Mouse (Mus musculus) right cerebral cortex, adult 2 months (tissue): ENCODE measurements around the gene Agbl1.
"Not testable (repeated sequence)": the region's sequence is repeated elsewhere in the genome, so short reads cannot be mapped to it uniquely, and the experiment has no call there.

Experiments
- DNase-seq, 2 experiments: peaks; one replicate each; pipeline ENCODE4 v3.0.0; 2021 to 2022; ENCODE audit warnings: low spot score in 2 of 2

The Agbl1 gene

DNA sequence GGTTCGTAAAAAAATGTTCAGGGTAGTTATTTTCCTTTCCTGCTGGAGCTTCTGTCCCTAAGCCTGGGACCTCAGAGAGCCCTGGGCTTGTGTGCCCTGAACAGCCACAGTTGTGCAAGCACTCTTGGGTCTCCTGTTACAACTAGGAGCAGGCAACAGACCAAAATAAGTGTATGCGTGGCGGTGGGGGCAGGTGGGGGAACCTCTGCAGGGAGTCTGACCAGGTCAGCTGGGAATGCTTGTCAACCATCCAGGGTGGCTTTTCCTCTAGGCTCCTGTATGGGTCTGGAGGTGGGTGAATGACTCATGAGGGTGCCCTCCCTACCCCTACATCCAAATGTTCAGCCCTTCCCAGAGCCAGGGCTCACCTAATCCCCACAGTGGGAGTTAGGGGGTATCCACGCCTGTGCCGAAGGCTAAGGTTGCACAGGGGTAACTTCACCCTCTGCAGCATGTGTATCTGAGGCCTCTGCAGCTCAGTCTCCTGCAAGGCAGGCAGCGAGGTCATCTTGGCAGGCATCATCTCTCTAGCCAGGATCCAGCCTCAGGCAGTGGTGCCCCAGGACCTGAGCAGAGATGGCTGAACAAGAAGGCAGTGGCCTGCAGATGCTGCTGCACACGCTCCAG, at the start of gene Agbl1:
Gene Agbl1 (plus strand): TSS at position 577 of the 627 bp plus-strand sequence.
- DNase-seq: no peak

DNA sequence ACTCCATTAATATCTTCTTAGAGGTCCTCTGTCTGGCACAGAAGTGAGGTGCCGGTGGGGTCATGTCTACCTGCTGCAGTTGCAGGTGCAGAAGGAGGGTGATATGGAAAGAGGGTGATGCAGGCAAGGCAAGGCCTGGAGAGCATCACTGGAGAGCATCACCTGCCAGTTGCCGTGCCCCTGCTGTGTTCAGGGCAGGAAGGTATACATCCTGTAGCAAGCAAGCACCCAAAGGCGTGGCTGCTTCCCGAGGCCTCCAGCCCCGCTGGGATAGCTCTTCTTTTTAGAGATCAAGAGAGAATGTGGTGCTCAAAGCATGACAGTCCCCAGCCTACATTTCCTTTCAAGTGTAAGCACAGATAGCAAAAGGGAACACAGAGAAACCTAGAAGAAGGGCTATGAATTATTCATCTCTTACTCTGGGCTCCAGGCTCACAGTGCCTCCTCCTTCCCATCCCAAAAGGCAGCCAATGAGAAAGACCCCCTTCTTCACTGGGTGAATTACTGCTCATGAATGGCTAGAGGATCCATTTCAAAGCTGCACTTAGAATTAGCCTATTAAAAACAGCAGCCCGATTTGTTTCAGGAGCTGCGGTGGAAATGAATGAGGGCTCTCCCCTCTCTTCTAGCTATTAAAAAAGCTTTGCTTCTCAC, 44.6 kb upstream of the Agbl1 start:
- DNase-seq: peak in 1 of 2 experiments; percentile 22

DNA sequence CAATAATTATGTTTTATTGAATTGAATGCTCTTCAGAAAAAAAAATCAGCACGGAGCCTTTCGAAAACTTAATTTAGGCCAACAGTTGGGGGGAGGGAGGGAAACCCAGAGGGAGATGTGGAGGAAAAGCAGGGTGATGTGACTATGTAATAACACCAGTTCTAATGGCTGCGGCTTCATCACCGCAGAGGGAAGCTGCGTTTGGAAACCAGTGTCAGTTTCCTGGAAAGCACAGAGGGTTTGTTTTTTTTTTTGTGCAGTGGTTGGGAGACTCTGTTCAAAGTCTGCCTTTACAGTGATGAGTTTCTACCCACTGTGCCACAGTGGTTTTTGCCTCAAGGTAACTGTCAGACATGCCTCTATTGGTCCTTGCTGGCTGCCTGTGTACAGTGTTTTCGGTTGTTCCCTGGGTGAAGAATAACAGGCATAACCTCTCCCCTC, 44.0 kb upstream of the Agbl1 start:
- DNase-seq: peak in 1 of 2 experiments; percentile 13

DNA sequence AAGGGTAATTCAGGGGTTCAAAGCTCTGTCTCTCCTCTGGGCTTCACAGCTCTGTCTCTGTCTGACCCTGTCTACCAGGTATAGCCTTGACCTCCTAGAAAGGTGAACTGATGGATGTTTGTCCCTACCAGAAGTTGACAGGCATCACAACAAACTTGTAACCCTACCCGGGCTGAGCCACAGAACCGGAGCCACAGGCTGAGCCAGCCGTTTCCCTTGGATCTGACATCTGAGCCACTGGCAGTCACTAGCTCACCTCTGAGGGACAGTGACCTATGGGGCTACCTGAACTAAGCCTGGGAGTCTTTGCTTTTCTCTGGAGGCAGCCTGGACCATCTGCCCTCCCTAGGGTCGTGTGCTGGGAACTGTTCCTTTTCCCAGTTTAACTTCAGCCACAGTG, 11.1 kb upstream of the Agbl1 start:
- DNase-seq: no peak

DNA sequence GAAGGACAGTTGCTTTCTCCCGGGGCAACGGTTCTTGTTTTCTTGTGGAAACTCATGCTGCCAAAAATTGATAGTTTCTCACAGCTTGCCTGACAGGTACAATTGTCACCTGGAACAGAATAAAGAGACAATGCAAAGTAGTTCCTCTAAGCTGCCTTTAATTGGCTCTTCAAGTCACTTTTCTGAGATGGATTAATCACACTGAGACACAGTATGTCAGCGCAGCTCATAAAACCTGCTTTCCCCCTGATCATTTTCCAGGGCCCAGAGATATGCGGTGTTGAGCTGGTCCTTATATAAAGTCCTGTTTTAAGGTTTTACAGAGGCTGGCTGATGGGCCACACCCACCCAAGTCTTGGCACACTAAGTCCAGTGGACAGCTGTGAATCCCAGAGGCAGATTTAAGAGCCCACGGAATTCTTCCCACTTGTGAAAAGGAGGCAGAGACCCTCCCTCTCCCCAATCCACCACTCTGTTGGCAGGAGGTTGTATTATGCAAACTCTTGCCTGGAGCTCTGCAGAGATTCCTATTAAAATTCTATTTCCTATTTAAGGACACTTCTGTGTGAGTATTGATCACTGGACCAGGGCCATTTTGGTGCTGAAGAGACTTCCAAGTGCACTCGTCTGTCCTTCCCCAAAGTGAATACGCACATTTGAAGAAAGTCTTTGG, 9.8 kb upstream of the Agbl1 start:
- DNase-seq: no peak

DNA sequence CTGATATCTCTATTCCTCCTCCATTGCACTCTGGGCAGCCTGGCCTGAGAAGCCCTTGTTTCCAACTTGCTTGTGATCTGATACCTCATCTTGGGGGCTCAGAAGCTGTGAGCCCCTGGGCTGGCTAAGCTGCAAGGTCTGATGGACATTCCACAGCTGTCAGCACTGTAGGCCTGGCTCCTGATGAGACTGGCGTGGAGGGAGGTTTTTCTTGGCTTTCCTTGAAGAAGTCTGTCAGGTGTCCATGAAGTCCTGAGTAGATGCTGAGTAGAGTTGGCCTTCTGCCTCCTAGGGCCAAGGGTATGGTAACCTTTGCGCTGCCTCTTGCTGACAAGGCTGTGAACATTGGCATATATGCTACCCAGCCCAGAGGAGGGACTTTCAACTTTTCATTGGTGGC, 7.0 kb upstream of the Agbl1 start:
- no peak for DNase-seq

DNA sequence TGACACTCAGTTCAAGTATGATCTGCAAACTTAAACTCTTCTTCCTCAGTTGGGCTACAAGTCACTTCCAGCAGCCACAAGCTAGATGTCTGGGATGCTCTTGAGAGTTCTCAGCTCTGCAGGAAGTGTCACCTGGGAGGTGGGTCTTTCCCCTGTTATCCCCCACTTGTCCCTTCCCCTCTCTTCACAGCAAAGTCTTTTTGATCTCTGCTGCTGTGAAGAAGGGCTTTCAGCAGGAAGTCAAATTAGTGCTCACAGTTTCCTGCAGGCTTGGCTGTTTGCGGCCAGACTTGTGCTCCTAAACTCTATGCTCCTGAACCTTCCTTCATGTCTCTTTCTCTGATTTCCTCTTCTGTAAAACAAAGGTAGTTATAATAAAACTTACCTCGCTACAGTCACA, 806 bp upstream of the Agbl1 start:
- DNase-seq: no peak

DNA sequence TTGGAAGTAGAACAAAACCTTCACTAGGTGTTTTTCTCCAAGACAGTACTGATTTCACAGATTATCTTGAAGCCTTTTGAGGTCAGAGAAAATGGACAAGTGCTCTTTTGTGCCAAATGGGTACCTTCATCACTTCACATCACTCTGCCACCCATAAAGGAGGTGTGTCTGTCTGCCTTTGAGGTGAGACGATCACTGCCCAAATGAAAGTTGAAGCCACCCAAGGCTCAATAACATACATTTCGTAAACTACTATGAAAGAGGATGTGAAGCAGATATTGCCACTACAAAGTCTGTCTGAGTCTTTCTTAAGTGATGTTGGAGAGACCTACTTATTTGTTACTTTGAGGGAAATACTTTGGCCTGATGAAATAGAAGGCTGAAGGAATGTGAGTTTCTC, 4.6 kb downstream of the Agbl1 start:
- DNase-seq: no peak

DNA sequence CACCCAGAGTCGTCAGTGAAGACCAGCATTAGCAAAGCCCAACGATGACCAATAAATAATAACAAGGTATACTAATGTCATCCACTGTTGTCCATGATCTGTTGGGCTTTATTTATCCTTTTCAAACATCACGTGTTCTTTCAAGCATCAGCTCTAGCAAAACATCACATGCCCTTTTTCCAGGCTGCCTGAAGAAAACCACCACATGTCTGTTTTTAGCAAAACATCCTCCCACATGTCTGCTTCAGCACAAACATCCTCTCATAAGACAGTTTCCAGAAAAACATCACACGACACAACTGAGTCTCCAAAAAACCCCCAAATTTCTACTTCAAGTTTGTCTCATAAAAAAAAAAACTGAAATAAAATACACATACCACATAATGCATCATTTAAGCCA, 7.8 kb downstream of the Agbl1 start:
- no peak for DNase-seq

DNA sequence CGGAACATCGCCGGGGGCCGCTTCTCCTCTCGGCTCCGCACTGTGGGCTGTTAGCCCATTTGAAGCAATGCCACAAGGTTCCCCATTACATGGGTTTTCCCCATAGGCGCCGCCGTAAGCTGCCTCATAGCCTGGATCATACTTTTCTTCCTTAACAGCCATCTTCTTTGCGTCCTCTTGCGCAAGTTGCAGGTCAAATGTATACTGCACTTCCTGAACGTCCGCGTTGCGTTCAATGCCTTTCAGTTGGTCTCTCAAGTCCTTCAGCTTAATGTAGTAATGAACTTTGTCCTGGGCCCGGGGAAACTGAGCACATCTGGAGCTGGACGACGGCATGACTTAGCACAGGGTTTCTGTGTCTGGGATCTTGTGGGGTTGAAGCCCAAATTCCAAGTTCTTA, 15.2 kb downstream of the Agbl1 start:
- DNase-seq: not testable (repeated sequence)

DNA sequence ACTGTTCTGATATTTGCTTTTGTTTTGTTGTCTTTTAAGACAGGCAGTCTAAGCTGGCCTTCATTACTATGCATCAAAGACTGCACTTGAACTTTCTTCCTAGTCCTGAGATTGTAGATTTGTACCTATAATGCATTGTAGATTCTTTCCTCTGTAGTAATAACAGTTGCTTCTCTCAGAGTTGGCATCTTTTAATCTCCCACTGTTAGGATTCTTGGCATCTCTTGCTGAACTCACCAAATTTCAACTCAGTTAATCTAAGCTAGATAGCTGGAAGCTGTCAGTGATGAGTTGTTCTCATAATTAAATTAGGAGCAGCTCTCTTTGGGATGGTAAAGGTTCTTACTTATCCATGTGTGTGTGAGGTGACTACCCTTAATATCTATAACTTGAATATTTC, 45.4 kb downstream of the Agbl1 start:
- no peak for DNase-seq

DNA sequence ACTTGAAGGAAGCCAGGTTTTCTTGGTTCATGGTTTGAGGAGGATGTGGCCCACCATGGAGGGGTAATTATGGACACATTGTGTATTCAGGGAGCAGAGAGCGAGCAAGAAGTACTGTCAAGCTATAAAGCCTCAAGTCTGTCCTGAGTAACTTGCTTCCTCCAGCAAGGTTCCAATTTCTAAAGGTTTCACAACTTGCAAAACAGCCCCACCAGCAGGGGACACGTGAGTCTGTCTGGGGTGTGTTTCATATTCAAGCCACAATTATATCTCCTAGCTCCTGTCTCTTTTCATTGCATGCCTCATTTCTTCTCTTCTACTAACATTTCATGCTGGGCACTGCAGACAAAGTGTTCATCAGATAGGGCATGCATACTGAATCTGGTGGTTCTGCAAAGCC, 53.1 kb downstream of the Agbl1 start:
- no peak for DNase-seq

DNA sequence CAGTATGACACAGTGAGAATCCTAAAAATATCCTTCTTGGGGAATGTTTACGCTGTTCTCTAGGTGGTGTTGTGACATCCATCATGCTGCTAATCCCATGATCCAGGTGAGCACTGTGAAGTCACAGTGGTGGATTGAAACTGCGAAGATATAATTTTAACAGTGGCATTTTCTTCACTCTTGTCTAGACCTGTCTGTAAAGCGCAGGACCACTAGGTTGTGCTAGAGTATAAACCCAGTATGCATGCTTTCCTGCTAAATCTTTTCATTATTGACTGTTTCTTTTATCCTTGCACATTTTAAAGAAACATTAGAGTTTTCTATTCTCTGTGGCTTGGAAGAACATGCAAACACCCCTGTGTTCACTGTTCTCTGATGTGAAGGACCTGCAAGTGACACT, 57.8 kb downstream of the Agbl1 start:
- peak; percentile 18 to 44 for DNase-seq

DNA sequence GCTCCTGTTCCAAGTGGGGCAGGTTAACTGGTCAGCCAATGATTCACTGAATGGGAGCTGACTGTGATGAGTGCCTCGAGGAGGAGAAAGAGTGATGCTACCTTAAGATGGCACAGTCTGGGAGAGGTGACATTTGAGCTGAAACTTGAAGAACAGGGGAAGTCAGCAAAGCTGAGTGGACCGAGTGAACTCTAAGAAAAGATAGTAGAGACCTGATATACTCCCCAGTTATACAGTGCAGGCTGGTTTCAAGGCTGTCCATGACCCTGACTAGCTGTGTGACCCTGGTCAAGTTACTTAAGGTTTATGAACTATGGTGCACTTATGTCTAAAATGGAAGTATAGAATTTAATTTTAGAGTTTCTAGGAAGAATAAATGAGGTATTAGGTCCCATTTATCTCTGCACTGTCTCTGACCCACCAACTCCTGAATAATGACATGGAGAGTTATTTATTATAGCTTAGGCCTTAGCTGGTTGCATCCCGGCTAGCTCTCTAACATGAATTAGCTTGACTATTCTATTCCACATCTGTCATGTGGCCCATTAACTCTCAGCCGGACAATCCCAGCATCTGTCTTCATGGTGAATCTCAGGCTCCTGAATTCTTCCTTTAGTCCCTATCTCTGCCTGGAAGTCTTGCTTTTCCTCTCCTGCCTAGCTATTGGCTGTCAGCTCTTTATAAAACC, 92.3 kb downstream of the Agbl1 start:
- no peak for DNase-seq

DNA sequence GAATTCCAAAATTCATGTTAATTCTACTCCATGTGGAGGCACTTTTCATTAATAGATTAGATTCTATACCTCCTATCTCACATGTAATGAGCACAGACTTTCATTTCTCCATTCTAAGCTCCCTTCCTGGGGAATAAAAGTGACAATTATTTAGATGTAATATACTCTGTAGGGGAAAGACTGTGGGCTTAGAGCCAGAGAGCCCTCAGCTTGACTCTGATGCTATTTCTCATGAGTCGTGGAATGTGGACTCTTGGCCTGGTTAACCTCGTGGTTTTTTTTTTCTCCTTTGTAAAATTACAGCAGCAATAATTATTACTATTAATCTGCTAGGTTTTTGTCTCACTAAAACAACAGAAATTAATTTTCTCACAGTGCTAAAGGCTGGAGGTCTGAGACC, 96.4 kb downstream of the Agbl1 start:
- DNase-seq: no peak

DNA sequence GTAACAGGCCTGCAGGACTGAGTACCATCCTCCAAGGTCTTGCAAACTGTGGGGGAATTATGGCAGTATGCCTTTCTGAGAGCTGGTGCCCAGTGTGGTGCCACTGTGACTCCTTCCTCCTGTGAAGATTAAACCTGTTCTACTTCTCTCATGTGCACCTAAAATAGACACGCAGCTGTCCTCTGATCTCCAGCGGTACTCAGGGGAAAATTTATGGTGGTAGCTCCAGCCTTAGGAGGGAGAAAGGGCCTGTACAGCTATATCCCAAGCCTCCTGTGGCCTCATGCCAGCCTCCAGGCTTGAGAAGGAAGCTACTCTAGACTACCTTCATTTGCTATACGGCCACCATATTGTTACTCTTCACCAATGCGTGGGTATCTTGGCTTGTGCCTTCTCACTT, 109.6 kb downstream of the Agbl1 start:
- no peak for DNase-seq

DNA sequence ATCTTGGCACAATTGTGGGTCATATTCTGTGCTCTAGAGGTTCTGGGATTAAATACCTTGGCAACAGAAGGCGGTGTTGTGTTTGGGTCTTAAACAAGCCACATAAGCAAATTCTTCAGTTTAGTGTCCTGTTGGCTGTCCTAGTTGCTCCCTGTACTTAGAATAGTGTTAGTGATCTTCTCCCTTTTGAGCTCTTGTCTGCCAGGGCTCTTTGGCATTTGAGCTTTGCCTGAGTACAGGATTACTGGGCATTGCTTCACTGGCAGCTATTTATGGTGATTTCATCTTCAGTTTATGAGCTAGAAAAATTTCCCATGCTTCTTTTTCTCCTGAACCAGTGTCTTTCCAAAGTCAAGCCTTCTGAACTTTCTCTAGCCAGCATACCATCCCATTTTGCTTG, 111.9 kb downstream of the Agbl1 start:
- no peak for DNase-seq

DNA sequence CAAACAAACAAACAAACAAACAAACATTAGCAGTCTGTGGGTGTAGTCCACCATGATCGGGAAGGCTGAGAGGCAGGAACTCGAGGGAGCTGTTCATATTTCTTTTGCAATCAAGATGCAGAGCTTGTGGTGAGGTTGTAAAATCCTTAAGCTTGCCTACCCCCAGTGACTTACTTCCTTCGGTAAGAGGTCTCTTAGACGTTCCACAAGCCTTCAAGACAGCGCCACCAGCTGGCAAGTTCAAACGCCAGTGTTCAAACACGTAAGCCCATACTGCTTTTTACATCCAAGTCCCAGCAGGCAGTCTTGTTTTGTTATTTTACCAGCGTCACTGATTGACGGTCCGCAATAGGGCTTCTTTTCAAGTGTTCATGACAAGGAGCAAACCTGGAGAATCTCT, 123.8 kb downstream of the Agbl1 start:
- DNase-seq: no peak

DNA sequence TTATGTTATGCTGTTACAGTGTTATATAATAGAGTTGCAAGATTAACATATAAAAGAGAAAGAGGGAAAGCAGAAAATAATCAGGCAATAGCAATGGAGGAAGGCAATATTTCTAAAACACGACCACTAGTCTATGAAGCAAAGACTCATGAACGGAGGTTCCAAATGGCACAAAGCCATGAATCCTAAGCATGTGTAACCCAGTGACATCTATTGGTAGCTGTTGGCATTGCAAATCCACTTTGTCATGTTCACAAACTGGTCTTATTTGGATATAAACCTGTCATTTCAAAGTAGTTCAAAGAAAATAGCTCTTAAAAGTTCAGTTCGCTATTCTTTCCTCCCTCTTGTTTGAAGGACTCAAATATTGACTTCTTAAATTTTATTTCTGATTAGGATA, 124.8 kb downstream of the Agbl1 start:
- DNase-seq: peak; percentile 32 to 37

DNA sequence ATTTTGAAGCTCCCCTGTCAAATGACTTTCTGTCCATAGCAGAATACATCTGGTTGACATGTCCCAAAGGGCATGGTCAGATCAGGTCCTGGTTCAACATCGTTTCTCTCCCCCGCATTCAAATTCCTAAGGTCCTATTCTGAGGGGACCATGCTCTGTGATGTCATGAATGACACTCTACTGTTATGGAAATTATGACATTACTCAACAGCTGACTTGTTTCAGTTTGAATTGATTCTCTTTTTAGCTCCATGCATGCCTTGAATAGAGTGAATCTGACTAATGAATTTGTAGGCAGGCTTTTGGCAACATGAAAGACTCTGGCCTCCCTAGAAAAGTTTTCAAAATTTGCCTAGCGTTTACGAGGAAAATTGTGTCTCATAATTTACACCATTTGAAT, 141.6 kb downstream of the Agbl1 start:
- DNase-seq: no peak

DNA sequence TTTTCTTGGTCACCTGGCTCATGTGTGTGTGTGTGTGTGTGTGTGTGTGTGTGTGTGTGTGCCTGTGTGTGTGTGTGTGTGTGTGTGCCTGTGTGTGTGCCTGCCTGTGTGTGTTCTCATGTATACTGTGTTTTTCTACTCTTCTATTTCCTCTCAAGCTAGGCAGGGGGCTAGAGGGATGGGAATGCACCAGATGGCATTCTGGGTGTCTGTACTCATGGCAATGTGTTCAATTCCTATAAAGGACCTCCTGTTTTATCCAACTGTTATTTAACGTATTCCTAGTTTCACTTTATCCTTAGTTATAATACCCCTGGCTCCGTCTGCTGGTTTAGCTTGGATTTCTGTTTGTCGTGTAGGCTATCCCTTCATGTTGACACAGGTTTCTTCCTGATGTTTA, 149.8 kb downstream of the Agbl1 start:
- DNase-seq: no peak

DNA sequence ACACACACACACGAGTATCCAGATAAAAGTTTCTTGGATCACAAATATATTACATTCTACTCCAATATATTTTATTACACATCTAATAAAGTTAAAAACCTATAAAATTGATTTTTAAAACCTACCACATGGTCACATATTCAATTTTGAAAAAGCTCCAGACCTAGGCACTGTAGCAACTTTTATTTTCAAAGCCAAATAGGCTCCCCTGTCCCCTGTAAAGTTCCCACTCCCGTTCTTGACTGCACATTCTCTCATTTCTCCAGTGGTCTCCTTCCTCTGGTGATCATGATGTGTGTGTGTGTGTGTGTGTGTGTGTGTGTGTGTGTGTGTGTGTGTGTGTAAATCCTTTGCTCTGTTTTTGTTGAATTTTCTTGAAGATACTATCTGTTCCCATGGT, 152.3 kb downstream of the Agbl1 start:
- DNase-seq: no peak

DNA sequence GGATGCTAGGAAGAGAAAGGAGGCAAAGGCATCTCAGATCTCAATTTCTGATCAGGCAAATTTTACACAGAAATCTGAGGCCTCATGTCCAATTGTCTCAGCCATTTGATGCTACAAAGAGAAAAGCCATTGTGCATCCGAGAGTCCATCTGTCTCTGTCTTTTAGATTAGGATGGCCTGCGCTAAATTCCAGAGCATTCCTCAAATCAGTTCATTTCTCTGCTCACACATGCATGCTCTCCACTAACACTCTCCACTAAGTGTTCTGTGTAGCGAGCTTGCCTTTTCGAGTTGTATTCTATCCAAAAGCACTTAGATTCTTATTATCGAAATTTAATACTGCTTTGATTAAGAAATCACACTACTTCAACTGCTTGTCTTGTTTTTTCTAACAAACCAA, 159.6 kb downstream of the Agbl1 start:
- DNase-seq: no peak
